Mouse (Mus musculus) liver, postnatal 0 days (tissue): ENCODE measurements around the gene Ddx20. TPM values are rescaled to one million over a fixed set of nuclear protein-coding genes. Genes with fewer than 3 reads are reported as not detected.

Experiments used
- ATAC-seq: fragments of 200-750 bp; cut with Nextera tagmentation; 2 replicates; pipeline ENCODE4 v1.8.0; 2017; ENCODE audit warnings: mild to moderate bottlenecking, moderate library complexity
- DNase-seq: peaks from one replicate; pipeline ENCODE4 v3.0.0-alpha.2; 2016
- H3K27ac ChIP-seq: fragments of 300-500 bp; sonication (generic); 2 replicates; pipeline ENCODE4 v1.5.1; 2014; ENCODE audit warnings: antibody characterized with exemption, moderate library complexity, mild to moderate bottlenecking, low read depth
- H3K27me3 ChIP-seq: fragments of 300-500 bp; sonication (generic); 2 replicates; pipeline ENCODE4 v1.6.1; 2014; ENCODE audit warnings: low read length, control low read depth, mixed read lengths; ENCODE audit not compliant: insufficient read depth
- H3K36me3 ChIP-seq: fragments of 300-500 bp; sonication (generic); replicated peaks from 2 replicates; pipeline ENCODE4 v1.6.1; 2014; ENCODE audit warnings: mild to moderate bottlenecking, control low read depth, low read length, moderate library complexity, mixed read lengths; ENCODE audit not compliant: insufficient read depth
- H3K4me1 ChIP-seq: fragments of 300-500 bp; sonication (generic); 2 replicates; pipeline ENCODE4 v1.6.1; 2014; ENCODE audit warnings: antibody characterized with exemption, mild to moderate bottlenecking, control low read depth; ENCODE audit not compliant: insufficient read depth
- H3K4me2 ChIP-seq: fragments of 300-500 bp; sonication (generic); 2 replicates; pipeline ENCODE4 v1.6.1; 2014; ENCODE audit warnings: low read depth, mild to moderate bottlenecking, low read length, moderate library complexity, mixed read lengths
- H3K4me3 ChIP-seq: fragments of 300-500 bp; sonication (generic); 2 replicates; pipeline ENCODE4 v1.5.1; 2014; ENCODE audit warnings: low read depth, low read length
- H3K9ac ChIP-seq: fragments of 300-500 bp; sonication (generic); replicated peaks from 2 replicates; pipeline ENCODE4 v1.6.1; 2014; ENCODE audit warnings: mild to moderate bottlenecking, moderate library complexity
- H3K9me3 ChIP-seq: fragments of 300-500 bp; sonication (generic); 2 replicates; pipeline ENCODE4 v1.6.1; 2016; ENCODE audit warnings: mild to moderate bottlenecking, control low read depth, low read length, mixed read lengths
- CTCF ChIP-seq: sonication (generic); IDR thresholded peaks from 2 replicates; pipeline ENCODE4 v1.5.1; 2016; ENCODE audit warnings: antibody characterized with exemption, low read depth
- EP300 ChIP-seq: IDR thresholded peaks from 2 replicates; pipeline ENCODE4 v1.6.1; 2016; ENCODE audit warnings: antibody characterized with exemption, low read depth, mild to moderate bottlenecking
- WGBS: fragments of 180-500 bp; shearing (Covaris S2); extraction: QIAGEN DNeasy Blood & Tissue Kit; methylation state at CpG from one replicate; pipeline ENCODE4 v1.1.7; 2014; ENCODE audit not compliant: insufficient replicate concordance; 5-methylcytosine and 5-hydroxymethylcytosine counted together
- polyA plus RNA-seq: library from polyadenylated mRNA; unstranded; fragments of >200 nt; fragmentation: Nextera tagmentation; extraction: Ambion mirVana; gene quantifications from 2 replicates; pipeline ENCODE4 v1.2.1, GENCODE M21; 2015

Ddx20 gene
- polyA plus RNA-seq, 1 experiment from 2014 or later, result 9.8 TPM

GRCm38 (mm10) chr3:105643566-105643965, 43.8 kb downstream of the Ddx20 start:
- Histone ChIP-seq H3K36me3 (no peaks in the 10 kb centered on the region), H3K9ac (no peak overlapping the region), H3K4me1 (no peaks in the 10 kb centered on the region), H3K4me3 (no peak overlapping the region), H3K4me2 (no peak overlapping the region), H3K27me3 (no peaks in the 10 kb centered on the region), H3K27ac (no peak overlapping the region), H3K9me3 (no peaks in the 10 kb centered on the region)
- DNase-seq (no peak), ATAC-seq (no peak)
- 69% methylated on average over 5 of the region's 5 CpGs for WGBS
- TF ChIP-seq CTCF, result no peak

DNA sequence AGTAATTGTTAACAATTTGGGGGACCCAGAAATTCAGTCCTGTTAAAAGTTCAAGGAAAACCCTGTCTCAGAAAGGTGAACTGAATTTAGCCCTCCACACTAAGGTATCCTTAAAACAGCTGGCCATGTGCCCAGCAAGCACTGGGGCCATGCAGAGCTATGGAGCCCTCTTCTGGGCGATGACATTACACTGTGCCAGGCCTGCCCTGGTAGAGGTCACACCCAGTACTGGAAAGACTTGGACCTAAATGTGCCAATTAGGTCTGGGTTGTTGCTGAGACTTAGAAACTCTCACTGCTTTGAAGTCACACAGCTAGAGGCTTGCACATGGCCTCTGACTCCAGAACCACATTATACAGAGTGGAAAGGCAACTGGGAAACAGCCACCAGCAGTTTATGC, 45.2 kb downstream of the Ddx20 start:
- no peak for DNase-seq
- H3K4me2 ChIP-seq, result no peak overlapping the region
- H3K9me3 ChIP-seq, result no peaks in the 10 kb centered on the region
- H3K9ac ChIP-seq, result no peak overlapping the region
- H3K36me3 ChIP-seq, result no peaks in the 10 kb centered on the region
- no peaks in the 10 kb centered on the region for H3K27me3 ChIP-seq
- TF ChIP-seq CTCF, result peak; percentile 27
- TF ChIP-seq EP300, result no peak
- no peak for ATAC-seq
- no peaks in the 10 kb centered on the region for H3K4me1 ChIP-seq
- no peak overlapping the region for H3K4me3 ChIP-seq
- WGBS, result 37% methylated on average over 1 of the region's 1 CpGs
- H3K27ac ChIP-seq, result no peak overlapping the region

GRCm38 (mm10) chr3:105633021-105633420, 54.4 kb downstream of the Ddx20 start:
- Histone ChIP-seq H3K27ac (no peak overlapping the region), H3K27me3 (no peaks in the 10 kb centered on the region), H3K4me2 (no peak overlapping the region), H3K9me3 (no peaks in the 10 kb centered on the region), H3K4me1 (no peaks in the 10 kb centered on the region), H3K9ac (no peak overlapping the region), H3K36me3 (no peaks in the 10 kb centered on the region), H3K4me3 (no peak overlapping the region)
- DNase-seq, result no peak
- ATAC-seq, result no peak
- TF ChIP-seq CTCF, result no peak
- TF ChIP-seq EP300, result no peak
- 79% methylated on average over 3 of the region's 3 CpGs for WGBS

DNA sequence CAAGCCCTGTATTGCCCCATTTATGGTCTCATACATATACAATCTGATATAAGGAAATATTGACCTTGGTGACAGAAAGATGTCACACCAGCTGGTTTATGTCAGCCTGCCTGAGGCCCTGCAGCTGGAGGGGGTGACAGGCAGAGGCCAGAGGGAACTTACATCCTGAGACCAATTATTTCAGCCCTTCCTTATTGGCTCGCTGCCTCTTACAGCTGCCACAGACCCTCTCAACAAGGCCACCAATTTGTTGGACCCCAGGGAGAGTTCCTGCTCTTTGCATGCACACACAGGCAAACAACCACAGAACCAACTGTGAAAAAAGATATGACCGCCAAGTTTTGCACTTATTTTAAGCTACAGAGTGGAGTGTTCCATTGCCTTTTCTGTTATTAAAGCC, 55.1 kb downstream of the Ddx20 start:
- Histone ChIP-seq H3K4me2 (no peak overlapping the region), H3K4me3 (no peak overlapping the region), H3K36me3 (no peaks in the 10 kb centered on the region), H3K27me3 (no peaks in the 10 kb centered on the region), H3K9me3 (no peaks in the 10 kb centered on the region), H3K9ac (no peak overlapping the region), H3K4me1 (no peaks in the 10 kb centered on the region), H3K27ac (no peak overlapping the region)
- DNase-seq, result no peak
- 41% methylated on average over 2 of the region's 2 CpGs for WGBS
- TF ChIP-seq CTCF, result no peak
- TF ChIP-seq EP300, result no peak
- no peak for ATAC-seq

Other genes starting within 250 kb of the Ddx20 start
- 0.02 and 0.05 TPM in 2 replicates for gene Kcnd3, start 235.2 kb downstream of the Ddx20 start, polyA plus RNA-seq
- 0.13 and 0.17 TPM in 2 replicates for gene Inka2, start 17.0 kb upstream of the Ddx20 start, polyA plus RNA-seq
- gene Rap1a, start 113.8 kb upstream of the Ddx20 start, polyA plus RNA-seq, result 89.0 and 93.3 TPM in 2 replicates
- gene Adora3, start 183.3 kb upstream of the Ddx20 start, polyA plus RNA-seq, result 0.62 and 0.92 TPM in 2 replicates
- gene Tmigd3, start 183.3 kb upstream of the Ddx20 start, polyA plus RNA-seq, result 0.13 TPM in 1 of 2 replicates, not detected in the other
- 3.9 and 5.4 TPM in 2 replicates for gene I830077J02Rik, start 245.1 kb upstream of the Ddx20 start, polyA plus RNA-seq